Mouse (Mus musculus) skeletal muscle tissue, postnatal 0 days (tissue): ENCODE results near the gene Cnot6. TPM values are rescaled to one million over a fixed set of nuclear protein-coding genes. Genes with fewer than 3 reads are reported as not detected.

Experiments
- polyA plus RNA-seq: library from polyadenylated mRNA; unstranded; fragments of >200 nt; fragmentation: Nextera tagmentation; extraction: Ambion mirVana; gene quantifications from 2 replicates; pipeline ENCODE4 v1.2.1, GENCODE M21; 2015

Gene Cnot6
- polyA plus RNA-seq = 15.1 and 19.8 TPM in 2 replicates

DNA sequence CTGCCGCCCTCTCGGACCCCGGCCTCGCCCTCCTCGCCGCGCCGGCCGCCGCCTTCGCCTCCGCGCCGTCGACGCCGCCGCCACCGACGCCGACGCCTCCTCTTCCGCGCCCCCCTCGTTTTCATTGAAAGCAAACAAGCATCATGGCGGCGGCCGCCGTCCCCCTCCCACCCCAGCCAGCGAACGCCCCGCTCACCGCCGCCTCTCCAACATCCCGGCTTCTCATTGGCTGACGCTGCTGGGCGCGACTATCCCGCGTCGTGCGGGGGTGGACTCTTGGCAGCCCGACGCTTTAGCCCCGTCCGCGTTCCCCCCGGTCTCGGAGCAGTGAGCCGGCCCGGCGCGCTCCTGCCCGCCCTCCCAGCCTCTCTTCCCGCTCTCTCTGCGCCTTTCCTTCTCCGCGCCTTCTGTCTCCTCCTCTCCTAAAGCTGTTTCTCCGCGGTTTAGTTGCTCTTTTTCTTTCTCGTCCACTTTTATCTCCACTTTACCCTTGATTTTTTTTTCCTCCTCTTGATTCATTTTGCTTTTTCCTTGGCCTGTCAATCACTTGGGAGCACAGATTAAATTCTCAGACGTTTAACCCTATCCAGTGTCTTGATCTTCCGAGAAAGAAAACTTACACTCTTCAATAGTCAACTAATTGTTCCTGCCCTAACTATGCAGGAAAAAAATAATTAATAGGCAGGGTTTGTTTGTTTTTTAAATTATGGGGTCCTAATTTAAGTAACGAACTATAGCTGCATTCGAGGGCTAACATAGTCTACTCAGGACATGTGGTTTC, at the start of gene Cnot6:
Cnot6 (minus strand) TSS at position 169 of the 781 bp plus-strand sequence.

DNA sequence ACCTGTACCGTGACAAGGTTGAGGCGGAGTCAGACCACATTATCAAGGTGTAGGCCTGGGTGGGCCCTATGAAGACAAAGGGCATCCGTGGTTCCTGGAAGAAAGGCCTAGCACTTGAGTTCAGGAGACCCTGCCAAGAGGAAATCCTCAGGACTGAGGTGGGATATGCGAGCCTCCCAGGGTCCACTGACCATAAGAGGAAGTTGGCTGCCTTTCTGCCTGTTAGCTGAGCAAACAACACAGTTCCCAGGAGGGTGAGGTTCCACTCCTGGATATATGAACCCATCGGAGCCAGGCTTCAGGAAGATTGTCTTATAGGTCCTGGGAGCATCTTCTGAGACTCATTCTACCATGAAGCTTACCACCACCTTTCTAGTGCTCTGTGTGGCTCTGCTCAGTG, 49.2 kb downstream of the Cnot6 start, which contains the start of gene Scgb3a1:
Scgb3a1 (plus strand) TSS at position 301 of the 400 bp plus-strand sequence.

Other genes with a start within 250 kb of the Cnot6 start
- gene Olfr1386, start 247.7 kb downstream of the Cnot6 start, polyA plus RNA-seq = not detected in 2 replicates
- gene Olfr1385, start 223.7 kb downstream of the Cnot6 start, polyA plus RNA-seq = not detected in 2 replicates
- gene Olfr1384, start 206.0 kb downstream of the Cnot6 start, polyA plus RNA-seq = not detected in 2 replicates
- not detected in 2 replicates for gene Olfr1383, start 193.1 kb downstream of the Cnot6 start, polyA plus RNA-seq
- not detected in 2 replicates for gene Olfr1382, start 184.5 kb downstream of the Cnot6 start, polyA plus RNA-seq
- gene Olfr1381, start 169.3 kb downstream of the Cnot6 start, polyA plus RNA-seq = not detected in 2 replicates
- gene Olfr1380, start 155.8 kb downstream of the Cnot6 start, polyA plus RNA-seq = not detected in 2 replicates
- gene Flt4, start 103.5 kb downstream of the Cnot6 start, polyA plus RNA-seq = 1.8 TPM in 2 replicates
- 0.30 TPM in 1 of 2 replicates, not detected in the other for gene Scgb3a1, start 49.1 kb downstream of the Cnot6 start, polyA plus RNA-seq
- 9.0 and 12.6 TPM in 2 replicates for gene Gfpt2, start 81.5 kb upstream of the Cnot6 start, polyA plus RNA-seq
- gene Mapk9, start 134.0 kb upstream of the Cnot6 start, polyA plus RNA-seq = 15.0 and 18.7 TPM in 2 replicates
- 1.2 and 1.6 TPM in 2 replicates for gene Rasgef1c, start 189.1 kb upstream of the Cnot6 start, polyA plus RNA-seq